ENCODE assay signal across 8 mouse cellular contexts in the genomic region with DNA sequence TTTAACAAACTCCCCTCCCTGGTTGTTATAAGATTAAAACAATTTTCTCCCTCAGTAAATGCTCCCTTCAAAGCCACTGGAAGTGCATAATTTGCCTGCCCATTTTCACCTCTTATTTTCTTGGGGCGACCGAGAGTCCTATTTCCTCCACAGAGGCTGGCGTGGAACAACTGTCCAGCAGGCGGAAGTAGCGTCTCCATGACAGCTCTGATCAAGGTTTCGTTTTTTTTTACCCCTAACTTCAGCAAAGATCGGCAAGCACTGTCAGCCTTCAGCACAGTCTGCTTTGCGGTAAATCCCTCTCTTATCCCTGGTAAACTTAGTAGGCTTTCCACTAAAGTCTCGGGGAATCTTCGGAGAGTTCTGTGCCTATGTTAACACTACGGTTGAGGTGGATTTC. TPM values are rescaled to one million over a fixed set of nuclear protein-coding genes. Genes with fewer than 3 reads are reported as not detected.
DNase-seq lines count a peak whose midpoint lies in the region; ATAC-seq and TF ChIP-seq lines count a peak whose summit lies in the region.

No protein-coding gene starts in this region.

- H3K4me2 ChIP-seq in embryonic facial prominence, embryonic 14.5 days (ENCODE audit: low read depth, low read length), result peak overlapping the region; percentile 23; the same call in 1 of the 2 replicates
- H3K4me2 ChIP-seq in limb, embryonic 15.5 days, result no peak overlapping the region

- H3K27me3 ChIP-seq in liver, adult 2 months (ENCODE audit: control insufficient read depth, insufficient read depth, low read length), result no peaks in the 10 kb centered on the region
- peaks cover 7% of the 10 kb centered on the region; the same call in 1 of the 2 replicates for H3K27me3 ChIP-seq in embryonic facial prominence, embryonic 14.5 days (replicated peaks; ENCODE audit: control insufficient read depth, insufficient read depth, low read length)
- H3K27me3 ChIP-seq in limb, embryonic 15.5 days, result peaks cover 30% of the 10 kb centered on the region
- no peaks in the 10 kb centered on the region for H3K27me3 ChIP-seq in splenic B cell, adult 2 months (ENCODE audit: control insufficient read depth, insufficient read depth, low read length, poor library complexity, severe bottlenecking)

- no peaks in the 10 kb centered on the region for H3K9me3 ChIP-seq in embryonic facial prominence, embryonic 14.5 days (ENCODE audit: control insufficient read depth, low read length)
- H3K9me3 ChIP-seq in limb, embryonic 15.5 days, result no peaks in the 10 kb centered on the region

- peak; percentile 31 for DNase-seq in liver, adult 2 months (ENCODE audit: extremely low read depth, low read depth, low spot score)
- no peak for DNase-seq in liver
- DNase-seq in embryonic facial prominence, embryonic 14.5 days (ENCODE audit: low spot score), result peak; percentile 28
- DNase-seq in splenic B cell, adult 2 months (ENCODE audit: low read depth, low spot score), result peak; percentile 16
- DNase-seq in cerebellum, postnatal 36 days, result no peak
- no peak for DNase-seq in spleen, postnatal 36 days (ENCODE audit: low spot score in 2 of 2)
- no peak for DNase-seq in ovary, postnatal 14 days (ENCODE audit: low spot score)

- WGBS in liver, adult 2 months, result 7% methylated on average over 11 of the region's 11 CpGs
- 5% methylated on average over 11 of the region's 11 CpGs for WGBS in embryonic facial prominence, embryonic 14.5 days
- 9% methylated on average over 11 of the region's 11 CpGs for WGBS in limb, embryonic 15.5 days

- H3K36me3 ChIP-seq in liver, adult 2 months (ENCODE audit: control insufficient read depth, insufficient read depth, low read length), result no peaks in the 10 kb centered on the region
- no peaks in the 10 kb centered on the region for H3K36me3 ChIP-seq in embryonic facial prominence, embryonic 14.5 days (ENCODE audit: control insufficient read depth, insufficient read depth, low read length)
- H3K36me3 ChIP-seq in limb, embryonic 15.5 days, result no peaks in the 10 kb centered on the region
- no peaks in the 10 kb centered on the region for H3K36me3 ChIP-seq in splenic B cell, adult 2 months (ENCODE audit: control insufficient read depth, insufficient read depth, low read length, poor library complexity, severe bottlenecking)

- TF ChIP-seq POLR2A in liver, adult 2 months (IDR thresholded peaks at IDR 0.05; ENCODE audit: extremely low read depth, insufficient read depth, low read length), result no peak

- no peak overlapping the region for H3K27ac ChIP-seq in liver, adult 2 months (replicated peaks; ENCODE audit: insufficient read depth, low read depth, low read length)
- H3K27ac ChIP-seq in embryonic facial prominence, embryonic 14.5 days (replicated peaks; ENCODE audit: low read depth, low read length), result no peak overlapping the region
- H3K27ac ChIP-seq in limb, embryonic 15.5 days, result no peak overlapping the region

- TF ChIP-seq CTCF in liver, adult 2 months (IDR thresholded peaks at IDR 0.05; ENCODE audit: low read depth, low read length), result peak; percentile 41; the same call in 1 of the 2 replicates

- ATAC-seq in embryonic facial prominence, embryonic 14.5 days (ENCODE audit: low read depth), result no peak
- no peak for ATAC-seq in limb, embryonic 15.5 days (ENCODE audit: insufficient number of reproducible peaks, low FRiP score, low TSS enrichment, low read depth)

- peak overlapping the region; percentile 52 for H3K9ac ChIP-seq in liver, adult 2 months (ENCODE audit: low read depth, low read length)
- H3K9ac ChIP-seq in embryonic facial prominence, embryonic 14.5 days (ENCODE audit: low read depth, low read length), result no peak overlapping the region
- H3K9ac ChIP-seq in limb, embryonic 15.5 days, result no peak overlapping the region

- H3K4me1 ChIP-seq in liver, adult 2 months (ENCODE audit: control insufficient read depth, insufficient read depth, low read length), result peaks cover 2% of the 10 kb centered on the region; the same call in 1 of the 2 replicates
- H3K4me1 ChIP-seq in embryonic facial prominence, embryonic 14.5 days (ENCODE audit: control insufficient read depth, insufficient read depth, low read length), result no peaks in the 10 kb centered on the region
- H3K4me1 ChIP-seq in limb, embryonic 15.5 days, result no peaks in the 10 kb centered on the region

- H3K4me3 ChIP-seq in liver, adult 2 months (ENCODE audit: insufficient read depth, low read depth, low read length), result peak overlapping the region; percentile 62
- peak overlapping the region; percentile 4; the same call in 1 of the 2 replicates for H3K4me3 ChIP-seq in embryonic facial prominence, embryonic 14.5 days (ENCODE audit: low read depth, low read length)
- 0 out of 2 replicates have a peak overlapping the region, but pooled peaks have one; percentile 5 for H3K4me3 ChIP-seq in limb, embryonic 15.5 days

- H3K79me2 ChIP-seq in liver, adult 2 months (ENCODE audit: control insufficient read depth, insufficient read depth, low read length), result no peaks in the 10 kb centered on the region

RNA-seq across cellular contexts. Expression of gene Eno4, which starts 24.6 kb away (rescaled TPM):
- not detected in 2 replicates for total RNA-seq in liver, adult 2 months (2014; rRNA removed)
- 0.05 TPM in 1 of 2 replicates, not detected in the other for polyA plus RNA-seq in liver, adult 2 months (2012; rRNA removed)
- polyA plus RNA-seq in embryonic facial prominence, embryonic 14.5 days (2014; fragmentation: Nextera tagmentation; extraction: Ambion mirVana), result 1.1 TPM in 2 replicates
- 0.16 and 0.32 TPM in 2 replicates for polyA plus RNA-seq in limb, embryonic 15.5 days (2015; fragmentation: Nextera tagmentation; extraction: Ambion mirVana)

RNA-seq across cellular contexts. Expression of gene Hspa12a, which starts 24.9 kb away (rescaled TPM):
- 1.0 and 1.1 TPM in 2 replicates for total RNA-seq in liver, adult 2 months (2014; rRNA removed)
- polyA plus RNA-seq in liver, adult 2 months (2012; rRNA removed), result 0.93 and 1.1 TPM in 2 replicates
- polyA plus RNA-seq in embryonic facial prominence, embryonic 14.5 days (2014; fragmentation: Nextera tagmentation; extraction: Ambion mirVana), result 5.8 and 7.0 TPM in 2 replicates
- polyA plus RNA-seq in limb, embryonic 15.5 days (2015; fragmentation: Nextera tagmentation; extraction: Ambion mirVana), result 3.4 and 3.5 TPM in 2 replicates

Comparison
In these comparisons a context has a peak if more than half of its experiments do, and no peak if none do; other contexts are left out.
1. DNase-seq: peak in liver, adult 2 months (single experiment), embryonic facial prominence, embryonic 14.5 days (single experiment) and splenic B cell, adult 2 months (single experiment); none in liver (single experiment), cerebellum, postnatal 36 days (0 of 2), spleen, postnatal 36 days (0 of 2) and ovary, postnatal 14 days (single experiment).
2. H3K4me3 ChIP-seq: peak in every context shown above with its lines; median percentile 62 in liver, adult 2 months; 5 in limb, embryonic 15.5 days; 4 in embryonic facial prominence, embryonic 14.5 days.